Mouse (Mus musculus) small intestine, adult 10 weeks (tissue): Measurements from ENCODE around the gene Olfr259. TPM values are rescaled to one million over a fixed set of nuclear protein-coding genes. Genes with fewer than 3 reads are reported as not detected.

Experiments
- polyA plus RNA-seq: library from polyadenylated mRNA; stranded (reverse); fragments of 350-450 nt; fragmentation: Illumina TruSeq; extraction: RNeasy Lipid Tissue Mini Kit (QIAGEN cat#74804); gene quantifications from one replicate; pipeline ENCODE4 v1.2.3, GENCODE M21; 2014; ENCODE audit warnings: low replicate concordance

Olfr259 gene
- polyA plus RNA-seq, result not detected

DNA sequence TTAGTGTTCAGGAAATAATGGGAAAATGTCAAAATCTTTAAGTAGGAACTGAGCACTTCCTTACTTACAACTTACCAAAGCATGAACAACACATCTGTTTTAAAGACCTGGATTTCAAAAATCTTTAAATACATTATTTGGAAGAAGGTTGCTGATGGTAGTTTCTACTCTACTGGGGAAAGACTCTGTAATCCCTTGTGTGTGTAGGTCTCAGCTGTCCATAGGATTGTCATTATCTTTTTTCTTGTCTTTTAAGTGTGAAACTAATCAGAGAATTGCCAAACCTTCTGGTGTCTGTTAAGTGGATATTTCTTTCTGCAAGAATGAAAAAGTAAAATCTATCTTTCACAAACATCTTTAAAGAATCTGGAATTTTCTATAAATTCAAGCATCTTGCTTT, at the start of gene Olfr259:
Olfr259 (minus strand) TSS at position 101 of the 400 bp plus-strand sequence.

DNA sequence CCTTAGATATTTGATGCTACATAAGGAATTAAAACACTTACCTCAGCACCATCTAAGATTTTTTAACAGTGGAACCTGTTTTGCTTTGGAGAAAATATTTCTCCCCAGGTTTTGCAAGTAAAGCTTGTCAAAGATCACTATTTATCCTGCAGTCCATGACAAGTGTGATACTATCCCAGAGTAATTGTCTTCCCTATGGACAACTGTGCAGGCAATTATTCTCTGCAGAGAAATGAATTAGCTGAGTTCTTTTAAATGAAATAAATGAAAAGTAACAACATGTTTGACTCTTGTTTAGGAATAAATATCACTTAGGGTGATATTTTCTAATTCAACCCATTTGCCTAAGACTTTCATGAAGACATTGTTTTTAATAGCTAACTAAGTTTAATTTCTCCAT, 38.2 kb upstream of the Olfr259 start, which contains the start of gene Olfr1111:
Olfr1111 (minus strand) TSS at position 101 of the 400 bp plus-strand sequence.

DNA sequence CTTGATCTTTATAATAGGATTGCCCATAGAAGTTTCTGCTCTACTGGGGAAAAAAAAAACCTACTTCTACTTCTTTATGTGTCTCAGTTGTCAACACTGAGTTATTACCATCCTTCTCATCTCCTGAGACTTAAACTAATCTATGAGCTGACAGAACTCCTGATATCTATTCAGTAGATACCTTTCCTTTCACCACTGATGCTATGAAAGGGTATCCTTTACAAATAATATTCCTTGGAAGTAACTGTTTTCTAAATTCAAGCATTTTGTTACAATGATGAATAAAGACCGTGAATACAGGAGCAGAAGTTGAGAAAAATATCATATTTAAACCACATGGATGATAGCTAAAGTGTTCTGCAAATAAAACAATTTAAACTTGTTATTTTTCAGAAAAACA, 25.8 kb upstream of the Olfr259 start, which contains the start of gene Olfr1110:
Olfr1110 (minus strand) TSS at position 101 of the 400 bp plus-strand sequence.

DNA sequence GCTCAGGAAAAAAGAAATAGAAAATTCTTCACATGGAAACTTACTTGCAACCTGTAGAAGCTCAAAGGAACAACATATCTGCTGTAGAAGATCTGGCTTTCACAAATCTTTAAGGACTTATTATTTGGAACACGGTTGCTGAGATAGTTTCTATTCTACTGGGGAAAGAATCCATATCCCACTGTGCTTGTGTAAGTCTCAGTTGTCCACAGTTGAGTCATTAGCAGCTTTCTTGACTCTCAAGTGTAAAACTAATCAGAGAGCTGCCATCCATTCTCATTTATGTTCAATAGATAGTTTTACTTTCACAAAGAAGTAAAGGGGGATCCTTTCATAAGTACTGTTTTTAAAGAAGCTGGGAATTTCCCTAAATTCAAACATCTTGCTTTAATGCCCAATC, 18.5 kb downstream of the Olfr259 start, which contains the start of gene Olfr1109:
Olfr1109 (minus strand) TSS at position 101 of the 400 bp plus-strand sequence.

DNA sequence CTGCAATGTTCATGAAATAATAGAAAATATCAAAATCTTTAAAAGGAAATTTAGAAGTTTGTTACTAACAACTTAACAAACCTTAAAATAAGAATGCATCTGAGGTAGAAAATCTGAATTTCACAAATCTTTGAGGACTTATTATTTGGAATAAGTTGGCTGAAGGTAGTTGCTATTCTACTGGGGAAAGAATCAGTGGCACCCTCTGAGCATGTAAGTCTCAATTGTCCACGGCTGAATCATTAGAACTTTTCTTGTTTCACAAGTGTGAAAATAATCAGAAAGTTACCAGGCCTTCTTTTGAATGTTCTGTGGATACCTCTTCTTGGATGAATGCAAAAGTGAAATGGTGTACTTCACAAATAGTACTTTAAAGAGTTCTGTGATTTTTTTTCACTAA, 38.6 kb downstream of the Olfr259 start, which contains the start of gene Olfr1107:
Olfr1107 (minus strand) TSS at position 101 of the 400 bp plus-strand sequence.

Other genes with a start within 250 kb of the Olfr259 start
- not detected for gene Gm13723, start 239.8 kb downstream of the Olfr259 start, polyA plus RNA-seq
- gene Olfr1097, start 222.4 kb downstream of the Olfr259 start, polyA plus RNA-seq, result not detected
- not detected for gene Olfr1098, start 190.0 kb downstream of the Olfr259 start, polyA plus RNA-seq
- not detected for gene Olfr1099, start 153.9 kb downstream of the Olfr259 start, polyA plus RNA-seq
- gene Olfr1100, start 134.6 kb downstream of the Olfr259 start, polyA plus RNA-seq, result not detected
- not detected for gene Olfr1101, start 123.3 kb downstream of the Olfr259 start, polyA plus RNA-seq
- not detected for gene Olfr1102, start 116.2 kb downstream of the Olfr259 start, polyA plus RNA-seq
- not detected for gene Olfr1104, start 87.5 kb downstream of the Olfr259 start, polyA plus RNA-seq
- not detected for gene Olfr1105, start 78.0 kb downstream of the Olfr259 start, polyA plus RNA-seq
- not detected for gene Olfr1106, start 62.3 kb downstream of the Olfr259 start, polyA plus RNA-seq
- not detected for gene Olfr1107, start 38.8 kb downstream of the Olfr259 start, polyA plus RNA-seq
- gene Olfr1109, start 18.6 kb downstream of the Olfr259 start, polyA plus RNA-seq, result not detected
- gene Olfr1110, start 25.7 kb upstream of the Olfr259 start, polyA plus RNA-seq, result not detected
- gene Olfr1111, start 38.1 kb upstream of the Olfr259 start, polyA plus RNA-seq, result not detected
- gene Olfr1112, start 73.2 kb upstream of the Olfr259 start, polyA plus RNA-seq, result not detected
- not detected for gene Olfr1113, start 94.4 kb upstream of the Olfr259 start, polyA plus RNA-seq
- not detected for gene Olfr1115, start 133.4 kb upstream of the Olfr259 start, polyA plus RNA-seq
- gene Olfr1116, start 153.0 kb upstream of the Olfr259 start, polyA plus RNA-seq, result not detected
- not detected for gene Olfr1118, start 193.0 kb upstream of the Olfr259 start, polyA plus RNA-seq
- gene Olfr1120, start 240.2 kb upstream of the Olfr259 start, polyA plus RNA-seq, result not detected